Mouse (Mus musculus) layer of hippocampus, adult 11-12 months (tissue): ENCODE results near the gene Tmem206.
A peak's percentile ranks its signal among the peaks of the same experiment; 100 is the strongest.

ENCODE experiments used
- DNase-seq: peaks from one replicate; pipeline ENCODE4 v3.0.0; 2022; ENCODE audit warnings: low spot score

Gene Tmem206

GRCm38 (mm10) chr1:191325726-191326232 is at the start of gene Tmem206:
TSS of gene Tmem206 (plus strand) at chr1:191325912.
- peak; percentile 95 for DNase-seq

GRCm38 (mm10) chr1:191276181-191276580 is 49.5 kb upstream of the Tmem206 start:
- no peak for DNase-seq

- no peak for DNase-seq
These were observed 48.1 kb upstream of the Tmem206 start for GRCm38 (mm10) chr1:191277549-191278059.

GRCm38 (mm10) chr1:191278324-191278723 is 47.4 kb upstream of the Tmem206 start:
- DNase-seq = no peak

GRCm38 (mm10) chr1:191281171-191281570 is 44.5 kb upstream of the Tmem206 start:
- DNase-seq = peak; percentile 32

GRCm38 (mm10) chr1:191282319-191282718 is 43.4 kb upstream of the Tmem206 start:
- no peak for DNase-seq

- no peak for DNase-seq
These were observed 42.3 kb upstream of the Tmem206 start for GRCm38 (mm10) chr1:191283110-191284040.

GRCm38 (mm10) chr1:191284502-191284901 is 41.2 kb upstream of the Tmem206 start:
- no peak for DNase-seq

GRCm38 (mm10) chr1:191288762-191289161 is 37.0 kb upstream of the Tmem206 start:
- peak; percentile 57 for DNase-seq

GRCm38 (mm10) chr1:191292348-191292747 is 33.4 kb upstream of the Tmem206 start:
- DNase-seq = peak; percentile 72

GRCm38 (mm10) chr1:191293051-191293450 is 32.7 kb upstream of the Tmem206 start:
- DNase-seq = no peak

- no peak for DNase-seq
These were observed 31.5 kb upstream of the Tmem206 start for GRCm38 (mm10) chr1:191293996-191294795.

- no peak for DNase-seq
These were observed 29.9 kb upstream of the Tmem206 start for GRCm38 (mm10) chr1:191295784-191296183.

- no peak for DNase-seq
These were observed 29.3 kb upstream of the Tmem206 start for GRCm38 (mm10) chr1:191296445-191296844.

GRCm38 (mm10) chr1:191298304-191298703 is 27.4 kb upstream of the Tmem206 start:
- no peak for DNase-seq

- DNase-seq = peak; percentile 50
These were observed 26.3 kb upstream of the Tmem206 start for GRCm38 (mm10) chr1:191299215-191299942.

- no peak for DNase-seq
These were observed 23.8 kb upstream of the Tmem206 start for GRCm38 (mm10) chr1:191301903-191302302.

- DNase-seq = no peak
These were observed 22.0 kb upstream of the Tmem206 start for GRCm38 (mm10) chr1:191303736-191304135.

- DNase-seq = no peak
These were observed 21.5 kb upstream of the Tmem206 start for GRCm38 (mm10) chr1:191304216-191304615.

GRCm38 (mm10) chr1:191305610-191306009 is 20.1 kb upstream of the Tmem206 start:
- DNase-seq = no peak

GRCm38 (mm10) chr1:191306316-191306715 is 19.4 kb upstream of the Tmem206 start:
- DNase-seq = no peak
